Mouse (Mus musculus) layer of hippocampus, postnatal 25 days (tissue): ENCODE measurements around the gene Smim14. TPM values are rescaled to one million over a fixed set of nuclear protein-coding genes. Genes with fewer than 3 reads are reported as not detected.
"Not testable (repeated sequence)": the region's sequence is repeated elsewhere in the genome, so short reads cannot be mapped to it uniquely, and the experiment has no call there.

Experiments used
- DNase-seq, 2 experiments: peaks; one replicate each; pipeline ENCODE4 v3.0.0; 2022; ENCODE audit warnings: mixed read lengths in 2 of 2, low spot score in 1 of 2; ENCODE audit errors: extremely low spot score in 1 of 2
- total RNA-seq, 2 experiments: library from RNA; stranded (reverse); gene quantifications; 2 replicates each; pipeline ENCODE4 v1.2.3; 2021

The Smim14 gene
- 100 to 1,000 TPM; 158 to 162 TPM for total RNA-seq

GRCm38 (mm10) chr5:65536751-65537419 is at the start of gene Smim14, which contains the start of gene Ube2k:
Gene Smim14 (minus strand): TSS chr5:65537184.
Gene Ube2k (plus strand): TSS chr5:65537233.
- DNase-seq, result peak; percentile 89 to 93

DNA sequence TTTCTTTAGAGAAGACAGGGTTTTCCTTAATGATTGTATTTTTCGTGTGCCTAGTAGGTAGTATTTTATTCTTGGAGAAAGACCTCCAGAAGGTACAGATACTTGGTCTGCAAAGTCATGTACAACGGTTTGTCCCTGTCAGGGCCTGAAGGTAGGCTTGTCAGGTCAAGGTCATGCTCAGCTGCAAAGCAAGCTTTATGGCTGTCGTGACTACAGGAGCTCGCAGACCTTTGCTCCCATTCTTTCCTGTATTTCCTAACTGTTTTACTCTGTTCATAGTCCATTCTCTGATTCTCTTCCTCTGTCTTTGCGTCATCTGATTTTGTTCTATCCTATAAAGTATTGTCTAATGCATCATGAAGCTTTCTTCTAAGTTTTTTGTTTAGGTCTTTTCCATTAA is 49.3 kb upstream of the Smim14 start:
- no peak for DNase-seq

DNA sequence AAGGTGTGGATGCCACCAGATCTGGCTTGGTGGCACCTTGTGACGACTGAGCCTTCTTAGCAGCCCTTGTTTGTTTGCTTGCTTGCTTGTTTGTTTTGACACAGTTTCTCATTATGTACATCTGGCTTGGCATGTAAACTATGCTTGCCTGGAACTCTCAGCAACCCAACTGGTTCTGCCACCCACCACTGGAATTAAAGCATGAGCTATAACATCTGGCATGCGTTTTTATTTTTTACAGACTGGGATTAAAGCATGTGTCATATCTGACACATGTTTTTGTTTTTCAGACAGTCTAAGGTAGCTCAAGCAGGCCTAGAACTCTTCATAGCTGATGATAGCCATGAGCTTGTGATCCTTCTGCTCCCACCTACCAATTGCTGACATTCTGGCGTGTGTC is 41.6 kb upstream of the Smim14 start:
- DNase-seq, result no peak

GRCm38 (mm10) chr5:65575896-65576295 is 38.9 kb upstream of the Smim14 start:
- no peak for DNase-seq

DNA sequence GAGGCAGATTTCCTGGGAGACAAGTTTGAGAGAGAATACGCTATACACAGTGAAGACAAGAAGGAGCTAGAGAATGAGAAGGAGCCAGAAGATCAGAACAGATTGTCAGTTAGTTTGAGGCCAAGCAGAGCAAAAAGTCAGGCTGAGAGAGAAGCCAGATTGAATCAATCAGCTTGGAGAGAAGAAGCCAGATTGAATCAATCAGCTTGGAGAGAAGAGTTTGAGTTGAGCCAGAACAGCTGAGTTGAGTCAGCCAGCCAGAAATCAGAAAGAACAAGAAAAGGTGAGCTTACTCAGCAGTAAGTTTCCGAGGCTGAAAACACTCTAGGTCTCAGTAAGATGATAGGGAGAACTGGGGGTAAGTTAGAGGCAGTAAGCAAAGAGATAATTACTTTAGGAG is 37.9 kb upstream of the Smim14 start:
- DNase-seq, result no peak

DNA sequence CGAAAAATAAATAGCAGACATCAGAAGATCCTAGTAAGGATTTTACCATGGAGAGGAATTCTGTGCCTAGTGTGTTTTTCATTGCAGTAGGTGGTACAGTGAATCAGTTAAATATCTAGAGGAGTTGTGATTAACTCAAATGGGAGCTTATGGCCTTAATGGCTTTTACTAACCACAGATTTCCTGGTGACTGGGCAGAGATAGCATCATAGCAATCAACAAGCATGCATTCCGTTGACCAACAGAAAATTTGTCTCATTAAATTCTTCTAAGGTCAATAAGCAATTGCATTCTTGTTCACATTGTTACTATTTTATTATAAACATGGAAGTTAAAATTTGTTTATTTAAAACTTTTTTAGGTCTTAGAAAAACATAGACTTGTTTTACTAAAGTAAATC is 28.5 kb upstream of the Smim14 start:
- DNase-seq, result no peak

GRCm38 (mm10) chr5:65561125-65561893 is 24.3 kb upstream of the Smim14 start:
- DNase-seq, result no peak

GRCm38 (mm10) chr5:65557109-65557508 is 20.1 kb upstream of the Smim14 start:
- DNase-seq, result no peak

- DNase-seq, result no peak
Observed at GRCm38 (mm10) chr5:65549677-65550076, 12.7 kb upstream of the Smim14 start.

DNA sequence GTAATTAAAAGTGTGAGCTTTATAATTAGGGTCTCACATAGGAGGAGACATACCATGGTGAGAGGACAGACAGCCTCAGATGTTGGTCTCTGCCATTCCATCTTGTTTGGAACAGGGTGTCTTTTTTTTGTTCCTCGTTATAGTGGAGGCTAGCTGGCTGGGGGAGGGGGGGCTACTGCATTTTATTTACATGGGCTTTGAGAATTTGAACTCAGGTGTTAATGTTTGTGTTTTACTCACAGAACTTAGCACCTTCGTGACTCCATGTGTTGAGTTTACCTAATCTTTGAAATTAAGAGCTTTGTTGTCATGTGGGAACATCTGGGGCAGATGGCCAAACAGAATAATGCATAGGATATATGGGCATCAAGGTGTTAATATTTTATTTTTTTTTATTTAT is 7.6 kb upstream of the Smim14 start:
- DNase-seq, result no peak

DNA sequence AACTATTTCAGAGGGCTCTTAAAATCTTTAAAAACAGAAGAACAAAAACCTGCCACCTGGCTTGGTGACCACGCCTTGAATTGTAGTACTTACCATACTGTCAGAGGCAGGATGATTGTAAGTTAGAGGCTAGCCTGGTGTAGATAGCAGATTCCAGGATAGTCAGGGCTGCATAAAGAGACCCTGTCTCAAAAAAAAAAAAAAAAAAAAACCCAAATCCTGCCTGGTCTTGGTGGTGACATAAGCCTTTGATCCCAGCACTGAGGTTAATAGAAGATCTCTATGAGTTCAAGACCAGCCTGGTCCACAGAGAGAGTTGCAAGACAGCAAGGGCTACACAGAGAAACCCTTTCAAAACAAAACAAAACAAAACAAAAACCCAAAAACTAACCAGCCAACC is 6.5 kb upstream of the Smim14 start:
- no peak for DNase-seq

DNA sequence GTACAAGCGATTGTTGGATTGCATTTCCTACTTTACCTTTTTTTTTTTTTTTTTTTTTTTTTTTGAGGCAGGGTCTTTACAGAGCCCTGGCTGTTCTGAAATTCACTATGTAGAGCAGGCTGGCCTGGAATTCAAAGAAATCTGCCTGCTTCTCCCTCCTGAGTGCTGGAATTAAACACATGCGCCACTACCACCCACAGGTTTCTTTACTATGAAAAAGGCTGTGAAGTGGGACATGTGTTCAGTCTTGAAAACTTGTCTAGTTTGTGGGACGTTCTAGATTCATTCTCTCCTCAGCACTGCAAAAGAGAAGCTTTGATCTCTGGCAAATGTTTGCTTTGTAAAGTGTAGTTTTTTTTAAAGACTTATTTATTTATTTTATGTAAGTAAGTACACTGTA is 4.9 kb upstream of the Smim14 start:
- no peak for DNase-seq

GRCm38 (mm10) chr5:65539786-65540185 is 2.8 kb upstream of the Smim14 start:
- DNase-seq, result no peak

GRCm38 (mm10) chr5:65538829-65539228 is 1.8 kb upstream of the Smim14 start:
- DNase-seq, result no peak

DNA sequence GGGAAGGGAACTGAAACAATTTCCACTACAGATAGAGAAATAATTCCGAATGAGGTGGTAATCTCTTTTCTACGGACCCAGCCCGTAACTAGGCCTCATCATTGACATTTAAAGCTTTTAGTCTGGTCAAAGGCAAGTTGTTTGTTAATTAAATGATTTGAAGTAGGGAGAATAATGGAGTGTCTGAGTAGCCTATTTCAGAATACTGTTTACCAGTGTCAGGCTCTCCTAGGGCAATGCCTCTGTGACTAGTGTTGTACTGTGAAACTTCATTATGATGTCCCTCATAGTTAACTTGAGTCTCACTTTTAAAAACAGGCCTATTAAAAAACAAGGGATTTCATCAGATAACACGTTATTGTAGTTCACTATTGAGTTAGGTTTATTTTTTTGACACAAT is 1.1 kb upstream of the Smim14 start:
- DNase-seq, result no peak

GRCm38 (mm10) chr5:65537420-65538071 is 562 bp upstream of the Smim14 start:
- peak; percentile 15 to 25 for DNase-seq

DNA sequence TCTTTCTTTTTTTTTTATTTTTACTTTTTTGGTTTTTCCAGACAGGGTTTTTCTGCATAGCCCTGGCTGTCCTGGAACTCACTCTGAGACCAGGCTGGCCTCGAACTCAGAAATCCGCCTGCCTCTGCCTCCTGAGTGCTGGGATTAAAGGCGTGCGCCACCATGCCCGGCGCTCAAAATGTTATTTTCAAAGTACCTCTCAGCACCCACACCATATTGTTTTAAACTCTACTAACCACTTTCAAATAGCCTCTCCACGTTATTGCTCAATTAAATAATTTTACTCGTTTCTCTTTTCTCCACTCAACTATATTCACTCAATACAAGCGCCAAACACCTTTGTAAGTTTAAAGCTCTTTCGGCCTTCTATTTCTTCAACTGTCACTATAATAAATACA is 917 bp downstream of the Smim14 start:
- not testable (repeated sequence) for DNase-seq

DNA sequence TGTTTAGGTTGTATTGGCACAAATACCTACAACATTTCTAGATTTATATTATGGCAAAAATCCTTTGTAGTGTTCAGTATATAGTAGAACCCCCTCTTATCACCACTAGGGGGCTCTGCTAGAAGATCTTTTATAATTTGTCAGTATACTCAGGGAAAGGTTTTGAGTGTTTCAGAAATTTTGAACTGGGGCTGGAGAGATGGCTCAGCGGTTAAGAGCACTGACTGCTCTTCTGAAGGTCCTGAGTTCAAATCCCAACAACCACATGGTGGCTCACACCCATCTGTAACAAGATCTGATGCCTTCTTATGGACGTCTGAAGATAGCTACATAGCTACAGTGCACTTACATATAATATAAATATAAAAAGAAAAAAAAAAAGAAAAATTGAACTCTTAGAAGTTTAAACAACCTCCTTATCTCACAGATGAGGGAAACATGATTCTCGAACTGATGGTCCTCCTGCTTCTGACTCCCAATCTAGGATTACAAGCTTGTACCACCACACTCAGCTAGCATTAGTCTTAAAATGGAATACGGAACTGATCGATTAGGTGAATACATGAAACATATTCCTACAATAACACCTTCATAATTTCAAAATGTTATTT is 1.4 kb downstream of the Smim14 start:
- DNase-seq, result no peak

GRCm38 (mm10) chr5:65534496-65534895 is 2.5 kb downstream of the Smim14 start:
- no peak for DNase-seq

GRCm38 (mm10) chr5:65531283-65531682 is 5.7 kb downstream of the Smim14 start:
- DNase-seq, result no peak
